Mouse (Mus musculus) heart, adult 2 months (tissue): ENCODE data around the gene Gm45837.

ENCODE experiments used
- CTCF ChIP-seq: fragments of 200-600 bp; IDR thresholded peaks from 2 replicates; pipeline ENCODE4 v1.8.1; 2022; ENCODE audit warnings: antibody characterized with exemption, mild to moderate bottlenecking, moderate library complexity
- EP300 ChIP-seq: fragments of 200-500 bp; IDR thresholded peaks from 2 replicates; pipeline ENCODE4 v1.6.1; 2011; ENCODE audit warnings: low read depth, low read length, control low read depth; ENCODE audit not compliant: insufficient read depth
- POLR2A ChIP-seq: fragments of 200-500 bp; IDR thresholded peaks from 2 replicates; pipeline ENCODE4 v1.6.1; 2011; ENCODE audit warnings: mild to moderate bottlenecking, low read depth, low read length, control low read depth; ENCODE audit not compliant: insufficient read depth

- no peak for TF ChIP-seq CTCF
- TF ChIP-seq POLR2A: no peak
- TF ChIP-seq EP300: no peak
Measured at GRCm38 (mm10) chr7:101534428-101534827, 123.7 kb downstream of the Gm45837 start.
